Mouse (Mus musculus) stomach, adult 2 months (tissue): ENCODE data around the gene Olfr1164. TPM values are rescaled to one million over a fixed set of nuclear protein-coding genes. Genes with fewer than 3 reads are reported as not detected.

Experiments used
- polyA plus RNA-seq: library from polyadenylated mRNA; depleted of rRNA; stranded (reverse); fragments of >200 nt; gene quantifications from 2 replicates; pipeline ENCODE4 v1.2.3, GENCODE M21; 2012; rRNA removed

Gene Olfr1164
- polyA plus RNA-seq: not detected in 2 replicates

DNA sequence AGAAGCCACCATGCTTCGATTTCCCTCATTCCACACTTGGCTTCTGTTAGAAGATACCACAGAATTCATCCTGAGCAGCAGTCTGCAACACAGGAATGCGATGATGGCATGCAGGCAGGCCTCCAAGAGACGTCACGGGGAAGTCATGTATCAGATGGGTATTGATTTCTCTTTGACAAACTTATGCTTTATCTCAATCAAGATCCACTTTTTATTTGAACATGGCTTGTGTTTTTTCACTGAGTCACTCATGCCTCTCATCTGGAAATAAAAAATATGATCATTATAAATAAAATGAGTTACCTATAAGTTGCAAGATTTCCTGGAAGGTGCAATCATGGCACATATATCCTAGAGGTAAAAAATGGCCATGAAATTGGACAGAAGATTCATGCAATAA, at the start of gene Olfr1164:
TSS of gene Olfr1164 (minus strand) at position 101 of the 400 bp plus-strand sequence.

DNA sequence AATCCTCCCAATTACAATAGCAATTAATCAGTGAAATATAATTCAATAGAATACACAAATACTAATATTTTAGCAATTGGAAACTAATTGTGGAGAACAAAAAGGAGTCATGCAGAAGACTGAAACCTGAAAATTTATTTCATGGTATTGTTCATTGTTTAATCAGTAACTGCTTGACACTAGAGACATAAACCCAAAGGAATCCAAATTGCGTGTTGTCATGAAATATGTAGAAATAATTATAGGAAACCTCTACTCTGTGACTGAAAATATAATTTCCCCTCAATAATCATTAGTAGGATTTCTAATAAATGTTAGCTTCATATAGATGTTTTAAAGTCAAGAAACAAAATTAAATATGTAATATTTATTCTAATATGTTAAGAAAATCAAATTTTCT, 34.4 kb upstream of the Olfr1164 start, which contains the start of gene Olfr1166:
TSS of gene Olfr1166 (minus strand) at position 101 of the 400 bp plus-strand sequence.

DNA sequence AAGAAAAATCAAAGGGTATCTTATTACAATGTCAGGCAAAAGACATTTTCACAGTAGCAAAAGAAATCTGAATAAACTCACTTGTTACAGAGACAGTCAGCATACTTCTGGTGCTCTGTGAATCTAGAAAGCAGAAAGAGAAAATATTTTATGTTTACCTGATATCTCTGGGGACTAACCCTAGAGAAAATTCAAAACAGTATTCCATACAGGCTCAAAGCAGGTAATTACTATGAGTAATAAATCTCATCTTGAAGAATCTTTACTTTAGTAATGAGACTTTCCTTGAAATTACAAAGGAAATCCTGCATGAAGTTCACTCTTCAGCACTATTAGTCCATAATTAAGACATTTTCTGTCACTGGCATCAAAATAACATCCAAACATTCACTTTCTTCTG, 22.0 kb downstream of the Olfr1164 start, which contains the start of gene Olfr1163:
TSS of gene Olfr1163 (minus strand) at position 101 of the 400 bp plus-strand sequence.

DNA sequence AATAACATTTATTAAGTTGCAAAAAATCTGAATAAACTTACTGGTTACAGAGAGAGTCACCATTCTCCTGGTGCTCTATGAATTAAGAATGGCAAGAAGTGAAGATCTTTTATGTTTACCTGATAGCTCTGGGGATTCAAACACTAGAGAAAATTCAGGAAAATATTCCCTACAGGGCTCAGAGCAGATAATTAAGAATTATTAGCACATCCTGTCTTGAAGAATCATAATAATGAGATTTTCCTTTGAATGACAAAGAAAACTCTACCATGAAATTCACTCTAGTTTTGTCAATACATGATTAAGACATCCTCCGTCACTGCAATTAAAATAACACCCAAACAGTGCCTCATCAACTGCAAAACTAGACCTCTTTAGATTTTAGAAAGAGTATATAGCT, 42.7 kb downstream of the Olfr1164 start, which contains the start of gene Olfr1162:
TSS of gene Olfr1162 (minus strand) at position 101 of the 400 bp plus-strand sequence.

Other genes starting within 250 kb of the Olfr1164 start
- not detected in 2 replicates for gene Olfr1150-ps1, start 250.0 kb downstream of the Olfr1164 start, polyA plus RNA-seq
- not detected in 2 replicates for gene Olfr1151, start 238.1 kb downstream of the Olfr1164 start, polyA plus RNA-seq
- gene Olfr1152, start 227.5 kb downstream of the Olfr1164 start, polyA plus RNA-seq: not detected in 2 replicates
- not detected in 2 replicates for gene Olfr1153, start 199.0 kb downstream of the Olfr1164 start, polyA plus RNA-seq
- not detected in 2 replicates for gene Olfr1154, start 188.8 kb downstream of the Olfr1164 start, polyA plus RNA-seq
- not detected in 2 replicates for gene Olfr1155, start 148.8 kb downstream of the Olfr1164 start, polyA plus RNA-seq
- not detected in 2 replicates for gene Olfr1156, start 140.9 kb downstream of the Olfr1164 start, polyA plus RNA-seq
- gene Olfr1157, start 125.7 kb downstream of the Olfr1164 start, polyA plus RNA-seq: not detected in 2 replicates
- gene Olfr74, start 119.3 kb downstream of the Olfr1164 start, polyA plus RNA-seq: not detected in 2 replicates
- not detected in 2 replicates for gene Olfr1158, start 103.9 kb downstream of the Olfr1164 start, polyA plus RNA-seq
- gene Olfr1160, start 85.7 kb downstream of the Olfr1164 start, polyA plus RNA-seq: not detected in 2 replicates
- not detected in 2 replicates for gene Olfr1161, start 71.2 kb downstream of the Olfr1164 start, polyA plus RNA-seq
- gene Olfr73, start 56.3 kb downstream of the Olfr1164 start, polyA plus RNA-seq: not detected in 2 replicates
- gene Olfr1162, start 42.8 kb downstream of the Olfr1164 start, polyA plus RNA-seq: not detected in 2 replicates
- not detected in 2 replicates for gene Olfr1163, start 22.1 kb downstream of the Olfr1164 start, polyA plus RNA-seq
- not detected in 2 replicates for gene Olfr1166, start 34.3 kb upstream of the Olfr1164 start, polyA plus RNA-seq
- gene Olfr1167, start 61.2 kb upstream of the Olfr1164 start, polyA plus RNA-seq: not detected in 2 replicates
- gene Olfr1168, start 87.9 kb upstream of the Olfr1164 start, polyA plus RNA-seq: not detected in 2 replicates
- gene Olfr1170, start 134.4 kb upstream of the Olfr1164 start, polyA plus RNA-seq: not detected in 2 replicates
- not detected in 2 replicates for gene Olfr1173, start 185.9 kb upstream of the Olfr1164 start, polyA plus RNA-seq
- gene Olfr1174-ps, start 221.2 kb upstream of the Olfr1164 start, polyA plus RNA-seq: not detected in 2 replicates
- gene Olfr1175-ps, start 233.2 kb upstream of the Olfr1164 start, polyA plus RNA-seq: not detected in 2 replicates
- gene Olfr1176, start 242.8 kb upstream of the Olfr1164 start, polyA plus RNA-seq: not detected in 2 replicates